Mouse (Mus musculus) embryonic facial prominence, embryonic 14.5 days (tissue): ENCODE data around the gene Rnf182. TPM values are rescaled to one million over a fixed set of nuclear protein-coding genes. Genes with fewer than 3 reads are reported as not detected.

Source experiments
- ATAC-seq: fragments of 200-750 bp; cut with Nextera tagmentation; 2 replicates; pipeline ENCODE4 v1.8.0; 2017; ENCODE audit warnings: low read depth, moderate number of reproducible peaks, moderate TSS enrichment
- DNase-seq: peaks from one replicate; pipeline ENCODE4 v3.0.0-alpha.2; 2015; ENCODE audit warnings: low spot score
- H3K27ac ChIP-seq: fragments of 300-500 bp; sonication (generic); replicated peaks from 2 replicates; pipeline ENCODE4 v1.5.1; 2014; ENCODE audit warnings: low read depth, mild to moderate bottlenecking, low read length, moderate library complexity
- H3K27me3 ChIP-seq: fragments of 300-500 bp; sonication (generic); replicated peaks from 2 replicates; pipeline ENCODE4 v1.6.1; 2014; ENCODE audit warnings: low read length; ENCODE audit not compliant: control insufficient read depth, insufficient read depth
- H3K36me3 ChIP-seq: fragments of 300-500 bp; sonication (generic); 2 replicates; pipeline ENCODE4 v1.6.1; 2014; ENCODE audit warnings: low read length, mixed read lengths; ENCODE audit not compliant: control insufficient read depth, insufficient read depth
- H3K4me1 ChIP-seq: fragments of 300-500 bp; sonication (generic); 2 replicates; pipeline ENCODE4 v1.6.1; 2014; ENCODE audit warnings: antibody characterized with exemption, low read length; ENCODE audit not compliant: control insufficient read depth, insufficient read depth
- H3K4me2 ChIP-seq: fragments of 300-500 bp; sonication (generic); 2 replicates; pipeline ENCODE4 v1.6.1; 2014; ENCODE audit warnings: low read depth, mild to moderate bottlenecking, low read length, moderate library complexity, mixed read lengths
- H3K4me3 ChIP-seq: fragments of 300-500 bp; sonication (generic); 2 replicates; pipeline ENCODE4 v1.5.1; 2014; ENCODE audit warnings: low read depth, mild to moderate bottlenecking, low read length
- H3K9ac ChIP-seq: fragments of 300-500 bp; sonication (generic); 2 replicates; pipeline ENCODE4 v1.6.1; 2014; ENCODE audit warnings: low read depth, mild to moderate bottlenecking, low read length, moderate library complexity, mixed read lengths
- H3K9me3 ChIP-seq: fragments of 300-500 bp; sonication (generic); 2 replicates; pipeline ENCODE4 v1.6.1; 2016; ENCODE audit warnings: low read length; ENCODE audit not compliant: control insufficient read depth
- WGBS: fragments of 180-500 bp; shearing (Covaris S2); extraction: QIAGEN DNeasy Blood & Tissue Kit; methylation state at CpG from one replicate; pipeline ENCODE4 v1.1.7; 2014; 5-methylcytosine and 5-hydroxymethylcytosine counted together
- polyA plus RNA-seq: library from polyadenylated mRNA; unstranded; fragments of >200 nt; fragmentation: Nextera tagmentation; extraction: Ambion mirVana; gene quantifications from 2 replicates; pipeline ENCODE4 v1.2.1, GENCODE M21; 2014

The Rnf182 gene
- 7.8 and 8.2 TPM in 2 replicates for polyA plus RNA-seq

GRCm38 (mm10) chr13:43615577-43616254, at the start of gene Rnf182:
Rnf182 (plus strand) TSS chr13:43615710.
- Histone ChIP-seq H3K4me1 (peaks cover 11% of the 10 kb centered on the region; the same call in 1 of the 2 replicates), H3K27me3 (no peaks in the 10 kb centered on the region), H3K9me3 (no peaks in the 10 kb centered on the region), H3K4me3 (peak within 1 kb of the TSS; percentile 72), H3K27ac (peak within 1 kb of the TSS; percentile 62; the same call in 1 of the 2 replicates), H3K36me3 (no peaks in the 10 kb centered on the region), H3K9ac (peak within 1 kb of the TSS; percentile 85), H3K4me2 (peak within 1 kb of the TSS; percentile 83)
- ATAC-seq (peak; percentile 93), DNase-seq (peak; percentile 94)
- WGBS = under 1% methylated on average over 33 of the region's 58 CpGs

DNA sequence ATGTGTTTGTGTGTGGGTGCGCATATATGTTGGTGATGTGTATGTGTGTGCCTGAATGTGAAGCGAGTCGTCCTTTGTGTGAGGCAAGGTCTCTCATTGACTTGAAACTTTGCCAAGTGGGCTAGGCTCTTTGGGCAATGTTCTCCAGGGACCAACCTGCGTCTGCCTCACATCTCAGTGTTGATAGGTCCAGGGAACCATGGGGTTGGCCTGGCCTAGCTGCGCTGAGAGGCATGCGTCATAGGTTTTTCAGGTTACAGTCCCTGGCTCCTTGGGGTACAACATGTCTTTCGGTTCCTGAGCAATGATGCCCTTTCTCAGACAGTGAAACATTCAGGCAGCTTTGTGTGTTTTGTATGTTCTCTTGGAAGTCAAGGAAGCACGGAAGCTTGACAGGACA, 49.3 kb upstream of the Rnf182 start:
- H3K4me1 ChIP-seq = 0 out of 2 replicates have a peak, but pooled peaks cover 2% of the 10 kb centered on the region
- 94% methylated on average over 8 of the region's 8 CpGs for WGBS
- no peak overlapping the region for H3K4me3 ChIP-seq
- H3K9ac ChIP-seq = no peak overlapping the region
- no peak for ATAC-seq
- no peaks in the 10 kb centered on the region for H3K36me3 ChIP-seq
- H3K4me2 ChIP-seq = no peak overlapping the region
- no peak for DNase-seq
- H3K27me3 ChIP-seq = no peaks in the 10 kb centered on the region
- H3K27ac ChIP-seq = no peak overlapping the region
- H3K9me3 ChIP-seq = peaks cover 7% of the 10 kb centered on the region; the same call in 1 of the 2 replicates

DNA sequence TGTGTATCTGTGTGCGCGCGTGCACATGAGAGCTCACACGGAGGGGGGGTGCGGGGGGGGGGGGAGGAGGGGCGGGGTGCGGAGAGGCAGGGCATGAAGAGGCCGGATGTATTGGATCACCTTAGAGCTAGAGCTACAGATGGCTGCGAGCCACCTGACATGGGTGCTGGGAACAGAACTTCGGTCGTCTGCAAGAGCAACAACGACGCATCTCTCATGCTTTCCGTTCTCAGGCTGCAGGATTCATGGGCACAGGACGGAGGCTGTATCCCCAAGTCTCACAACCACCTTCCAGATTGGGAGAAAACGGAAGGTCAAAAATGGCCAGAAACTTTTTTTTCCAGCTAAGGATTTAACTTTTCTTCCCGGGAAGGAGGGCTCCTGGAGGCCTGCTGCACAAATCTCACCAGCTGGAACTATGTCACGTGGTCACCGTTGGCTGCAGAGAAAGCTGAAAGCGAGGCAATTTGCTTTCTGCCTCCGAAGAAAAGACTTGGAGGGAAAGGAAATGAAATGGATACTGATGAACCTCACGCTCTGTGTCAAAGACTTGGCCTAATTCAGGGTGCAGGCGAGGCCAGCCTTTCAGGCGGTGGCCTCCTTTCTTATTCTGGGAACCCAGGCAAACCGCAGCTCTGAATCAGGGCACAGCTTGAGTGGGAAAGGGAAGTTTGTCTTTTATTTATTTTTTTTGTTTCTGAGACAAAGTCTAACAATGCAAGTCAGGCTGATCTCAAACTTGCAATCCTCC, 48.2 kb upstream of the Rnf182 start:
- Histone ChIP-seq H3K27me3 (no peaks in the 10 kb centered on the region), H3K4me2 (no peak overlapping the region), H3K27ac (no peak overlapping the region), H3K4me3 (no peak overlapping the region), H3K9me3 (peaks cover 7% of the 10 kb centered on the region; the same call in 1 of the 2 replicates), H3K36me3 (no peaks in the 10 kb centered on the region), H3K9ac (no peak overlapping the region), H3K4me1 (0 out of 2 replicates have a peak, but pooled peaks cover 2% of the 10 kb centered on the region)
- DNase-seq (peak; percentile 55), ATAC-seq (peak; percentile 55; the same call in 1 of the 2 replicates)
- 61% methylated on average over 25 of the region's 25 CpGs for WGBS

GRCm38 (mm10) chr13:43573979-43574378, 41.5 kb upstream of the Rnf182 start:
- WGBS = 71% methylated on average over 2 of the region's 2 CpGs
- H3K4me2 ChIP-seq = no peak overlapping the region
- DNase-seq (no peak), ATAC-seq (no peak)
- no peaks in the 10 kb centered on the region for H3K27me3 ChIP-seq
- no peak overlapping the region for H3K27ac ChIP-seq
- no peaks in the 10 kb centered on the region for H3K36me3 ChIP-seq
- no peak overlapping the region for H3K4me3 ChIP-seq
- H3K4me1 ChIP-seq = no peaks in the 10 kb centered on the region
- H3K9ac ChIP-seq = no peak overlapping the region
- peaks cover 7% of the 10 kb centered on the region; the same call in 1 of the 2 replicates for H3K9me3 ChIP-seq

- no peaks in the 10 kb centered on the region for H3K27me3 ChIP-seq
- WGBS = 91% methylated on average over 5 of the region's 5 CpGs
- H3K9me3 ChIP-seq = peaks cover 7% of the 10 kb centered on the region; the same call in 1 of the 2 replicates
- DNase-seq = no peak
- no peak for ATAC-seq
- no peak overlapping the region for H3K4me2 ChIP-seq
- H3K4me1 ChIP-seq = no peaks in the 10 kb centered on the region
- H3K9ac ChIP-seq = no peak overlapping the region
- no peaks in the 10 kb centered on the region for H3K36me3 ChIP-seq
- no peak overlapping the region for H3K27ac ChIP-seq
- no peak overlapping the region for H3K4me3 ChIP-seq
Observed at GRCm38 (mm10) chr13:43575431-43575830, 40.1 kb upstream of the Rnf182 start.

- Histone ChIP-seq H3K9ac (no peak overlapping the region), H3K36me3 (no peaks in the 10 kb centered on the region), H3K4me1 (no peaks in the 10 kb centered on the region), H3K27me3 (no peaks in the 10 kb centered on the region), H3K9me3 (no peaks in the 10 kb centered on the region), H3K27ac (no peak overlapping the region), H3K4me2 (no peak overlapping the region), H3K4me3 (no peak overlapping the region)
- DNase-seq (no peak), ATAC-seq (no peak)
- WGBS = 63% methylated on average over 5 of the region's 5 CpGs
Observed at GRCm38 (mm10) chr13:43577254-43577653, 38.3 kb upstream of the Rnf182 start.

DNA sequence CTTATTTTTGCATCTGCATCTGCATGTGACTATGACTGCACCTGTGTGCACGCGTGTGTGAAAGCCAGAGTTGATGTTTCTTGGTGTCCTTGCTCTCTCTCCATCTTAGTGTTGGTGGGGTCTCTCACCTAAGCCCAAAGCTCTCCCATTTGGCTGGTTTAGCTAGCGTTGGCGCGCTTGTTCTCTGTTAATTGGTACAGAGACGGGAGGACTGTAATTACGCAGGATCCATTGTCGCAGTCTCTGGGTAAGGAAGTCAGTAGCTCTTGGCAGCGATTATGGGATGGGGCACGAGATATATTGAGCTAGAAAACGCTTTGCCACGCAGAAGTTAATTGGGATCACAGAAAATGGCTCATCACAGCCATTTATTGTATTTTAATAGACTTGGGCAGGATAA, 37.7 kb upstream of the Rnf182 start:
- no peaks in the 10 kb centered on the region for H3K36me3 ChIP-seq
- ATAC-seq = no peak
- no peaks in the 10 kb centered on the region for H3K27me3 ChIP-seq
- H3K27ac ChIP-seq = no peak overlapping the region
- no peaks in the 10 kb centered on the region; the same call in 1 of the 2 replicates for H3K4me1 ChIP-seq
- H3K9me3 ChIP-seq = no peaks in the 10 kb centered on the region
- DNase-seq = no peak
- WGBS = 91% methylated on average over 12 of the region's 12 CpGs
- no peak overlapping the region for H3K4me2 ChIP-seq
- no peak overlapping the region for H3K9ac ChIP-seq
- no peak overlapping the region for H3K4me3 ChIP-seq

DNA sequence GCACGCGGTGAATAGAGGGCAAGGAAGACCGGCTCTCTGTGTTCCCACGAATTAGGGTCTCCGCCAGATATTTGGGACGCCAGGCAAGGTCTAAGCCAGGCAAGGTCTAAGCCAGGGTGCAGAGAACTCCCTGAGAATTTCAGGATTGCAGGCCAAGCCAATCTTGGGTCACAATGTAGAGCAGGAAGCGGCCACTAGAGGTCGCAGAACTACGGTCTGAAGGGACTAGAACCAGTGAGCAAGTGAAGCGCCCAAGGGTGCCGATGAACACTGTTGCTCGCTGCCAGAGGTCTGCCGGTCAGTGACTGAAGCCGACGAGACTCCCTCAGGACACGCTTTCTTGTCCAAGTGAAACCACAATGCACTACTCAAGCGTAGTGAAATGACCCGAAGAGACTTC, 35.8 kb upstream of the Rnf182 start:
- 18% methylated on average over 18 of the region's 18 CpGs for WGBS
- Histone ChIP-seq H3K9ac (no peak overlapping the region), H3K36me3 (no peaks in the 10 kb centered on the region), H3K9me3 (no peaks in the 10 kb centered on the region), H3K27ac (no peak overlapping the region), H3K27me3 (no peaks in the 10 kb centered on the region), H3K4me1 (peaks cover 4% of the 10 kb centered on the region), H3K4me3 (no peak overlapping the region), H3K4me2 (no peak overlapping the region)
- peak; percentile 55 for DNase-seq
- ATAC-seq = no peak
